Mouse (Mus musculus): ENCODE data around the gene Fmo2.

GRCm38 (mm10) chr1:162875091-162875490 is 23.4 kb downstream of the Fmo2 start:
- no peak for TF ChIP-seq CTCF (IDR thresholded peaks at IDR 0.05; ENCODE audit: borderline replicate concordance, control insufficient read depth, extremely low read depth, insufficient read depth, low read length, poor library complexity)
- TF ChIP-seq POLR2A (IDR thresholded peaks at IDR 0.05; ENCODE audit: control insufficient read depth, extremely low read depth, insufficient read depth, low read length, poor library complexity) = no peak
